Mouse (Mus musculus): ENCODE measurements at regions not wholly inside any gene's neighbourhood (a gene's known extent, or its start where the extent isn't known, plus 50 kb on each side); places are given as distances from the start of the nearest gene placed in this dataset.
"Not testable (repeated sequence)": the region's sequence is repeated elsewhere in the genome, so short reads cannot be mapped to it uniquely, and the experiment has no call there.

DNA sequence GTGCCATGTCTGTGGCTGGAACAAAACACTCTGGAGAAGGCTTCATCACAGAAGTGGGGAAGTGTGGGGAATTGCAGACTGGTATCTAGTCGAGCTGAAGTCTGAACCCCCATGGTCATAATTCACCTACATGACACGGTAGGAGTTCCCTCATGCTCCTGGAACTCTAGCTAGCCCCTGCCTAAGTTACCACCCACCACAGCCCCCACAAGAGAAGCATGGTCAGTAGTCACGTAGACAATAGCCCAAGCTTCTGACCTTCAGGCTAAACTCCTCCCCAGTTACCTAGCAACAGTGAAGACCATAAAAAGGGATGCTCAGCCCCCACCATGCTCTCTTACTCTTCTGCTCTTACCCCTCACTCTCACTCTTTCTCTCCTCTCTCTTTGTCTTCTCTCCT lies 143.8 kb upstream of the Gm17728 start:
- not testable (repeated sequence) for DNase-seq

DNA sequence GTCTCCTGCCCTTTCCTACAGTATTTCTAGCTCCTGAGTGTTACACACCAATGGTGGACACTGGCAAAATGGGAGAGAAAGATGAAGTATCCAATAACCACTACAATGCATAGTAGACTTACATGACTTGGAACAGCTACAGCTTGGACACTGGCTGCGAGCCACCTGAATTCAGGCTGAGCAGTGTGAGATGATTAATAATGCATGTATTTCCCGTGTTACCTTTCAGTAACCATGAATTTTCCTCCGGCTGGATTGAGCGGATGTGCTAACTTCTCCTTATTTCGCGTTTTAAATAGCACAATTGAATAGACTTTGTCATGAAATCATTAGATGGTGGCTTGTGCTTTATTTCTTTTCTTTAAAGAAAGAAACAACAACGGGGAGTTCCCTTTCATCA lies 142.4 kb upstream of the Gm17728 start:
- no peak for DNase-seq

DNA sequence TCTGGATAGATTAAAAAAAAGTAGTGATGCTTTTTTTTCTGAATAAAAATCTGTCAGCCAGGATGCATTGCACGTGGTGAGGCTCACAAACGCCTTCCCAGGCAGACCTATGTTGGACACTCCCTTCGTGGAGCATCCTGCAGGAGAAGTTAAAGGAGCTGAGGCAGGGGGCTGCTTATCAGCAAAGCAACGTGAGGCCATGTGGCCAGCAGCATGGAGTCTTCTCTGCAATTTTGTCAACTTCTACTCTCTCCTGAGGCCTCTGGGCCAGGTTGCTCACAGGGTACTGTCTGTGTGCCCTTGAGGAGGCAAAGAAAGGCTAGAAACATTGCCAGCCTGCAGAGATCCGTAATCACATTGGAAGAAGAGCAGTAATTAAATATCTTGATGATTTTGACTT lies 140.0 kb upstream of the Gm17728 start:
- no peak for DNase-seq

DNA sequence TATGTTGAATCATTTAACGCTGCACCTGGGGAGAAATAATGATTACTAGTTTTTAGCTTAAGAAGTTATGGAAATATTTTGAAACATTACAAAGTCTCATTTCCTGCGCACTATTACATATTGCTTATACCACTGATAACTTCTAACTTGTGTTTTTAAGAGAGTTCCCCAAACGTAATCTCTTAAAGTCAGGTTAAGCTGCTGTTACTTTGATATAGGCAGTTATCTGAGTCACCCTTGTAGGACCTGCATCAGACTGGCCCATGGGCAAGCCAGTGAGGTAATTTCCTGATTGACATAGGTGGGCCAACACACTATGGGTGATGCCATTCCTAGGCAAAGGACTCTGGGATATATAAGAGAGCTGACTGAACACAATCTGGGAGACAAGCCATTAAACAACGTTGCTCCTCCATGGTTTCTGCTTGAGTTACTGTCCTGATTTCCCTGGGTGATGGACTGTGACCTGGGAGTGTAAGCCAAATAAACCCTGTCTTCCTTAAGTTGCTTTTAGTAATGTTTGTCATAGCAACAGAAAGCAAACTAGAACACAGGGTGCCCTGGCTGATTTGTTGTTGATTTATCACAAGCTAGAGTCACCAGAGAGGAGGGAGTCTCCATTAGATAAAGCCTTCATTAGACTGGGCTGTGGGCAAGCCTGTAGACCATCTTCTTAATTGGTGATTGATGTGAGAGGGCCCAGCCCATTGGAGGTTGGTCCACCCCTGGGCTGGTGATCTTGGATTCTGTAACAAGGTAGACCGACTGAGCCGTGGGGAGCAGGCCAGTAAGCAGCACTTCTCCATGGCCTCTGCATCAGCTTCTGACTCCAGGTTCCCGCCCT lies 139.3 kb upstream of the Gm17728 start:
- no peak for DNase-seq

DNA sequence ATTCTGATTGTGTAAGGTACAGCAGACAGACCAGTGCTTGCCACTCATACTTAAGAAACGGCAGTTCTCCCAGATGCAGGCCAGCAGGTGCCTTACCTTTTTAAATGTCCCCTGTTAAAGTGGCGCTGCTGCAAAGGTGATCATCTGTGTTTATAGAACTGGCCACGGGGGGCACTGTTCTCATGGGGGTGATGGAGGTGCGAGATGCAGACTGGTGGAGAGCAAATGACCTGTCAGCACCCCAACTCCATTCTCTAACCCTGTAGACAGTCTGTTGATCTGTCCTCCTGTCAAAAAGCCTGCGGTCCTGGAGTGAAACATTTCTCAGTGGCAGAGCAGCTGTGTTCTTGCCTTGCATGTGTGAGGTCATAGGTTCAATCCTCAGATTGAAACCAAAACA lies 135.4 kb upstream of the Gm17728 start:
- DNase-seq: no peak

DNA sequence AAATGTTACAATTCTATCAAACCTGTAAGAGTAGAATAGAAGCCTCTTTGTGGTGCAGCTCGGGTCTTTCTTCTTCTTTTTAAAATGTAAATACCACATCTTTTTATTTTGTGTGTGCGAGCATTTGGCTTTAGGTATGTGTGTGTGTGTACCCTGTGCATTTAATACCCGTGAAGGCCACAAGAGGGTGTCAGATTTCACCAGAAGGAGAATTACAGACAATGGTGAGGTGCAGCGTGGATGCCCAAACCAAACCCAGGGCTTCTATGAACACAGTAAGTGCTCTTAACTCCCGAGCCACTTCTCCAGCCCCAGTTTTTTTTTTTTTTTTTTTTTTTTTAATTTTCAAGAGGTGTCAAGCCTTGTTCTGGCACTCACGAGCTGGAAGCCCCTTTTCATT lies 135.0 kb upstream of the Gm17728 start:
- DNase-seq: no peak

DNA sequence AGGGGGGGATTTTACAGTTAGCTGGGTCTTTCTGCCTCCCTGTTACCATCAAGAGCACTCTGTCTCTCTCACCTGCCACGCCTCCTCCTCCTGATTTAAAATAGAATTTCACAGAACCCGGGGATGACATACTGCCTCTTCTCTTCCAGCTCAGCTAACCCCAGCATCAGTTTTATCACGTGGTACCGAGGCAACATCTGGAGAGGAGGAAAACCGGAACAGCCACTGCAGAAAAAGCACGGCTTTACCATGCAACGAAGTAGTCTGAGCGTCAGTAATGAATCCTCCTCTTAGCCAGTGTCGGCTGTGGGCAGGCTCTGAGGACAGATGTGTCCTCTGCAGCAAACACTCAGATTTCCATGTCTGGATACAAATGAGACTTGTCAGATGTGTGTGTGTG lies 134.2 kb upstream of the Gm17728 start:
- DNase-seq: no peak

DNA sequence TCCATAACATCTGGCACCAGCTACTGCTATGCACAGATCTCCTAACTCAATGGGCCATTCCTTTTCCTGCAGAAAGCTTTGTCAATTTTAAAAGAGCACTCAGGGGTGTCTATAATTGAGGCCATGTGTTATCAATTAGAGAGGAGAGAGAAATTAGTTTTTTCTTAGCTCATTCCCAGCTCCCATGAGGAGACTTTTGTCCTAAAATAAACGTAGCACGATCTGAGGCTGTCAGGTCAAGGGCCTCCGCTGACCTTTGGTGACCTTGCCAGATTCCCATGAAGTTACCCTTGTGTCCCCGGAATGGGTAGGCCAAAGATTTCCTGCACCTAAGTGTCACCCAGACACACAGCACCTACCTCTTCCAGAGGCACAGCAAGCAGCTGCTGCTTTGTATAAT lies 130.3 kb upstream of the Gm17728 start:
- DNase-seq: no peak

DNA sequence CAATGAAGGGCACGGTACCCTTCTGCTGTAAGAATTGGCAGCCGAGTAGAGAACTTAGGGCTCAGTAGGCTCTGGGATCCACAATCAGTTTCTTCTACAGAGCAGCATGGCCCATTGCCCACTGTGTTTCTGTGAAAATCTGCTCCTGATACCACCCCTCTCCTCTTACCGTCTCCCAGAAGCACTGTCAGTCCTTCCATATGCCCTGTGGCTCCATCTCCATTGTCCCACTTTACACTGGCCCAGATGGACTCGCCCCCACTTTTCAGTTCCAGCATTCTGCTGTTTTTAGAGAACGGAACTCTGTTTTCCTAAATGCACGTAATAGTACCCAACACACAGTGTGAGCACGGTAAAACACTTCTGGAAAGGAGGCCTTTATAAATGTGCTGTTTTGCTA lies 129.6 kb upstream of the Gm17728 start:
- no peak for DNase-seq

DNA sequence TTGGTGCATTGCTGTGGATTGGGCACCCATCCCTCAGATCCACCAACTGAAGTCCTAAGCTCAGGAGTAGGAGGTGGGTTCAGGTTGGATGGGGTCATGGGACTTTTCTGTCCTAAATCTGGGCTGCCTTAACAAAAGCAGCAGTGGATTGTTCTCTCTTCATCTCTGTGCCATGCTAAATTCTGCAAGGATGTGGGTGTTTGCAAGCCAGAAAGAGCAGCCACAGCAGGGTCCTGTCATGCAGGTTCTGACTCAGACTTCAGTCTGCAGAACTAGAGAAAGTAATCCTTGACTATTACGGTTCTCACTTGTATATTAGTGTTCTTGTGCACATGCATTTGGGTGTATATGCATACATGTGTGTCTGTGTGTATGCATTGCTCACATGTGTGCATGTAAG lies 125.5 kb upstream of the Gm17728 start:
- no peak for DNase-seq

DNA sequence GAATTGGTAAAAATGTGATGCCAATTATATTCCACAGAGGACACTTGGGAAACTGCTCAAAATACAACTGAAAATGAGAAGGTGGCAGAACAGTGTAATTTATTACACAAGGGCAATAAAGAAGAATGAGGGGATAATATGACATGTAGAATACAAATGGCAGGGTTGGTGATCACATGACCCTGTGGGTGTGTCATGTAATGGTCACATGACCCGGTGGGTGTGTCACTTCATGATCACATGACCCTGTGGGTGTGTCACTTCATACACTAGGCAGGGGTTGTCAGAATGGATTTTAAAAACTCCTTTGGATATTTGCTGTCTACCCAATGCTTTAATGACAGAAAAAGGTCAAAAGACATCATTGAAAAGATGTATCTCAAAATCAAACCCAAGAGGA lies 123.6 kb upstream of the Gm17728 start:
- no peak for DNase-seq

DNA sequence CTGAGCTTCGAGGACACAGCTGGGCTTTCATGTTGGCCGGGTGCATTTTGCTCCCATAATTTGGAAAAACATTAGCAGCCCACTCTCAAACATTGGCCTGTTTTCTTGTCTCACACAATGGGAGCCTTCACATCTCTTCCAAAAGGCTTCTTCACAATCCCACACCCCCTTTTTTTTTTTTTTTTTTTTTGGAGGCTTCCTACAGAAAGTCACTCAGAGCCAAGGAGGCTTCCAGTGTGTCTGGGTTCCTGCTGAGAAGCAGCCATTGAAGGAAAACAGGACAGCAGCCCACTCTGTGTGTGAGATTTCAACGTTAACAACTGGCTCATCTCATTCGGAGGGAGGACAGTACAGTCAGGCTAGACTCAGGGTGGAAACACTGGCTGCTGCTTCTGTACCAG lies 120.8 kb upstream of the Gm17728 start:
- no peak for DNase-seq

DNA sequence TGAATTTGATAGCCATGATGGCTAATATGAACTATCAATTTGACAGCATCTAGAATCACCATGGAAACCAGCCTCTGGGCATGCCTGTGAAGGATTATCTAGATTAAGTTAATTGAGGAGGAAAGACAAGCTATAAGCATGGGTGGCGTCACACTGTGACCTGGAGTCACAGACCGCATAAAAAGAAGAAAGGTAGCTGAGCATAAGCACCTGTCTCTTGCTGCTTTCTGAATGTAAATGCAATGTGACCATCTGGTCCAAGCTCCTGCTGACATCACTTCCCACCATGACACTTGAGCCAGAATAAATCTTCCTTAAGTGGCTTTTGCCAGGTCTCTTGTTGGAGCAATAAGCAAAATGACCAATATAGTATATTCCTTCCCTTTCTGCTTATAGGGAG lies 113.4 kb upstream of the Gm17728 start:
- DNase-seq: no peak

DNA sequence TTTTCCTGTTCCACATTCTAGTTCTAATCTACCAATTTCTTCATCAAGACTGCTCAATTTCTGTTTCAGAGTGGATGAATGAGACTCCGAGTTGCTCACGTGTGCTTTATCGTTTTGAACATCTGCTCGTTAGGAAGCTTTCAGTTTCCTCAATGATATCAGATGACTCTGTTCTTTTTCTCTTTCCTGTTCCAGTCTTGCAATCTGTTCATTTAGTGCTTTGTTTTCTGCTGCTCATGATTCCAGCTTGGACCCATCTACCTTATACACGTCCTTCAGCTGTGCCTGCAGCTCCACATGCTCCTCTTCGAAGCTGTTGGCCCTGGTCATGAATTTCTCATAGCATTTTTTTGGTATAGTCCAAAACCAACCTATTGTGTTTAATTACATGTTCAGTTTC lies 99.1 kb upstream of the Gm17728 start:
- no peak for DNase-seq

DNA sequence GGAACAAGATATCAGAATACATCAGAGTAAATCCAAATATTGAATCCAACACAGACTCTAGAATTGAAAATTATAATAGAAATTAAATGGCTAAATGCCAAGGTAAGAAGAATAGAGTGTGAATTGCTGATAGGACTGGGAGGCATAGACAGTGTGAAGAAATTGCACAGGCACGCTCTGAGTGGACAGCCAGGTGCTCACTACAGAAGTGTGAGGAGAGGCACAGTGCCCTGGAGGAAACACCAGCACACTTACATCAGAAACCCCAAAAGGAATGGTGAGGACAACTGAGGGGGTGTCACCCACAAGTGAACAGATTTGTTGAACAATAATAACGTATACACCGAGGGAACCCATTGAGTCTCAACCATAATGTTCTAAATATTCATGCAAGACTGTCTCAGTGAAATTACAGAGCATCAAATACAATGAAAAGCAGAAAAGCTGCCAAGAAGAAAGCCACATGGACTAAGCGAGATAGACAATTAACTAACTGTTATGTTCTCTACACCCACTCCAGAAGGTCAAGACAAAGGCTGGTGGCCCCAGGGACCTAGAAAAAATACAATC lies 92.9 kb upstream of the Gm17728 start:
- DNase-seq: no peak

DNA sequence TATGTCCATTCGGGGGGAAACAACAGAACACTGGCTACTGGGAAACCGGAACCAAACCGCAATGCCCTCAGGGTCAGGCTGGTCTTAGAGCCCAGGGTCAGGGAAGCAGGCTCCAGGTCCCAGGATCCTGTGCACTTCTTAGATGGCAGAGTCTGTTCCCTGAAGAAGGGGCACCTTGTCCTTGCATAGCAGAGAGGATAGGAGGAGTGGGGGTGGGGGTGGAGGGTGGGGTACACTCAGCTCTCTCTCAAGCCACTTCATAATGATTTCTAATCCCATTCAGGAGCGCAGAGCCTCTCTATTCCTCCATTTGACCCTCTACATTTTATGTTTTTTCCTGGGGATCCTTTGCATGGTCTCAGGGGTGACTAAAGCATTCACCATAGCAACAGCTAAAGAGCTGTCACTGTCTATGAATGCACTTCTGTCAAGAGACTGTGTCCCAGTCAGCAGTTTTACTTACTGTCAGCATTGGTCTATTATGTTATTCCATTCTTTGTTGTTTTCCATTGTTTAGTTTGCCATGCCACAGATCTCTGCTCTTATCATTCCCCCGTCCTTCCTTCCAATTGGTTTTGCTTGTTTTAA lies 64.2 kb upstream of the Gm17728 start:
- DNase-seq: no peak

Measured in kidney, adult 9 months (tissue).